Mouse (Mus musculus) heart, adult 2 months (tissue): ENCODE results near the gene Bank1. TPM values are rescaled to one million over a fixed set of nuclear protein-coding genes. Genes with fewer than 3 reads are reported as not detected.

Experiments
- DNase-seq, 2 experiments: peaks; one replicate each; pipeline ENCODE4 v3.0.0; 2021
- H3K27ac ChIP-seq: fragments of 200-600 bp; 2 replicates; pipeline ENCODE4 v1.8.1; 2022
- H3K27me3 ChIP-seq: fragments of 200-500 bp; 2 replicates; pipeline ENCODE4 v1.6.1; 2012; ENCODE audit warnings: mild to moderate bottlenecking, low read length, inconsistent platforms, mixed read lengths; ENCODE audit not compliant: control insufficient read depth, insufficient read depth
- H3K36me3 ChIP-seq: fragments of 200-500 bp; 2 replicates; pipeline ENCODE4 v1.6.1; 2012; ENCODE audit warnings: low read length, inconsistent platforms; ENCODE audit not compliant: control insufficient read depth, insufficient read depth
- H3K4me1 ChIP-seq: fragments of 200-500 bp; 2 replicates; pipeline ENCODE4 v1.6.1; 2011; ENCODE audit warnings: low read length; ENCODE audit not compliant: control insufficient read depth, insufficient read depth
- H3K4me3 ChIP-seq: fragments of 200-600 bp; 2 replicates; pipeline ENCODE4 v1.8.1; 2022
- H3K79me2 ChIP-seq: fragments of 200-500 bp; replicated peaks from 2 replicates; pipeline ENCODE4 v1.6.1; 2012; ENCODE audit warnings: mild to moderate bottlenecking, inconsistent platforms, low read length, moderate library complexity, mixed read lengths; ENCODE audit not compliant: control insufficient read depth, insufficient read depth
- H3K9ac ChIP-seq: fragments of 200-500 bp; 2 replicates; pipeline ENCODE4 v1.6.1; 2012; ENCODE audit warnings: low read depth, mild to moderate bottlenecking, control low read depth, inconsistent platforms, low read length, mixed read lengths
- CTCF ChIP-seq: fragments of 200-600 bp; IDR thresholded peaks from 2 replicates; pipeline ENCODE4 v1.8.1; 2022; ENCODE audit warnings: antibody characterized with exemption, mild to moderate bottlenecking, moderate library complexity
- EP300 ChIP-seq: fragments of 200-500 bp; IDR thresholded peaks from 2 replicates; pipeline ENCODE4 v1.6.1; 2011; ENCODE audit warnings: low read depth, low read length, control low read depth; ENCODE audit not compliant: insufficient read depth
- POLR2A ChIP-seq: fragments of 200-500 bp; IDR thresholded peaks from 2 replicates; pipeline ENCODE4 v1.6.1; 2011; ENCODE audit warnings: mild to moderate bottlenecking, low read depth, low read length, control low read depth; ENCODE audit not compliant: insufficient read depth
- WGBS: fragments of 180-500 bp; shearing (Covaris S2); methylation state at CpG from one replicate; pipeline ENCODE4 v1.1.7; 2018; 5-methylcytosine and 5-hydroxymethylcytosine counted together
- intact Hi-C: fragments of 180-260 bp; cut with DNase I; formaldehyde crosslinking; loops from one replicate; pipeline ENCODE4 v1.15.1; 2025
- polyA plus RNA-seq: library from polyadenylated mRNA; depleted of rRNA; stranded (reverse); fragments of >200 nt; gene quantifications from 2 replicates; pipeline ENCODE4 v1.2.3, GENCODE M21; 2012
- total RNA-seq, 2 experiments: library from RNA; stranded (reverse); gene quantifications; 2 replicates each; pipeline ENCODE4 v1.2.3; 2021

Gene Bank1
- total and polyA plus RNA-seq, 3 experiments = 0.81 to 1.9 (median 0.86) TPM

DNA sequence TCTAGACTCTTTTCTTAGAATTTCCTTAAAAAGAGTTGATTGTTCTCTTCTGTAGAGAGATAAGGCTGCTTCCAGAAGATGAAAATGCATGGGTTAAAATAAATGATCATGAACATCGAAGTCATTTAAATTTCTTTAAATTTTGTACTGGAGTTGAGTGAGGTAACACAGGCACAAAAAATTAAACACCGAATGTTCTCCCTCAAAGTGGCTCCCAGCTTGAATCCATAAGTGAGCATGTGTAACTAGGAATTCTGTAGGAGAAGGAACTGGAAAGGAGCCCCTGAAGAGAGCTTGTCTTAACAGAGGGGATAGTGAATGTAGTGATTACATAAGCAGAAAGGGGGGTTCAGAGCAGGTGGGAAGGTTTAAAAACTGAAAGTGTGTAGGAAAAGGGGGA, 285.8 kb downstream of the Bank1 start:
- H3K4me1 ChIP-seq = no peaks in the 10 kb centered on the region
- no peaks in the 10 kb centered on the region for H3K79me2 ChIP-seq
- intact Hi-C loops = no loop called here
- no peaks in the 10 kb centered on the region for H3K27me3 ChIP-seq
- TF ChIP-seq EP300 (no peak), CTCF (no peak), POLR2A (no peak)
- 92% methylated on average over 2 of the region's 2 CpGs for WGBS
- no peak overlapping the region for H3K4me3 ChIP-seq
- no peak overlapping the region for H3K9ac ChIP-seq
- H3K36me3 ChIP-seq = no peaks in the 10 kb centered on the region
- H3K27ac ChIP-seq = no peak overlapping the region
- no peak for DNase-seq

DNA sequence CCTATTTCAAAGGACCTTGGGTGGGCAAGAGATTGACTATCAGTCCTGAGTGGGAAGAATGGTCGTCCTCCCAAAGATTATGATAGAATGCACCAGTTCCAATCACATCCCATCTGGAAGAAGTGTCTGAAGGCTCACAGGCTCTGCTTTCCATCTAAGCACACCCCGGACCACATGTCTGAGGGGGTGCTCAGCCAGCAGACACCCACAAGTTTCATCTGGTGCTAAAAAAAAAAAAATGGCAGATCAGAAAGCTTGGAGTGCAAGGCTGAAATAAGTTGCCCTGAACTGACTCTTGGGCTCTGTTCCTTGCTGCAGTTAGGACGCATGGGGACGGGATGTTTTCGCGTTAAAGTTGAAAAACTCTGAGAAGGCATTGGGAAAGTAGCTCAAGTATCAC, 286.4 kb downstream of the Bank1 start:
- no peak for TF ChIP-seq CTCF
- no peak for TF ChIP-seq POLR2A
- no peak for TF ChIP-seq EP300
- no peaks in the 10 kb centered on the region for H3K4me1 ChIP-seq
- H3K36me3 ChIP-seq = no peaks in the 10 kb centered on the region
- no peaks in the 10 kb centered on the region for H3K27me3 ChIP-seq
- H3K4me3 ChIP-seq = no peak overlapping the region
- intact Hi-C loops = no loop called here
- H3K27ac ChIP-seq = no peak overlapping the region
- no peaks in the 10 kb centered on the region for H3K79me2 ChIP-seq
- no peak overlapping the region for H3K9ac ChIP-seq
- WGBS = 79% methylated on average over 6 of the region's 6 CpGs
- DNase-seq = no peak

DNA sequence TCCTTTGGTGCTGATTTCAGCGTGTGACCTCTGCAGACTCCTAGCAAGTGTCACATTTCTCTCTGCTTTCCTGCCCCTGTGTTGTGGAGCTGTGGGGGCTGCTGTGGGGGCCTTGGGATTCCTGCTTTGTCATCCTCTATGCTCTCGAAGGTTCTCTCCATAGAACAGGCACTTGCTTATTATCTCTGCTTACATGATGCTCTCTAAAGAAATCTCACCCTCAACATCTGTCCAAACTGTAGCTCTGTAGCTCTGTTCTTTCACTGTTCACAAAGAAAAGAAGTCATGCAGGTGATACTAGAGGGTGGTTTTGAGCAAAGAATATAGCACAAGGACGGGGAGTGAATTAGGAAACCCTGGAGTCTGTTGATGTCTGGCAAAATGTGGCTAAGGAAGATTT, 288.6 kb downstream of the Bank1 start:
- H3K27me3 ChIP-seq = no peaks in the 10 kb centered on the region
- 37% methylated on average over 3 of the region's 3 CpGs for WGBS
- no peaks in the 10 kb centered on the region for H3K4me1 ChIP-seq
- TF ChIP-seq EP300 (no peak), CTCF (no peak), POLR2A (no peak)
- H3K4me3 ChIP-seq = no peak overlapping the region
- H3K27ac ChIP-seq = no peak overlapping the region
- H3K36me3 ChIP-seq = no peaks in the 10 kb centered on the region
- intact Hi-C loops = no loop called here
- no peak overlapping the region for H3K9ac ChIP-seq
- no peak for DNase-seq
- H3K79me2 ChIP-seq = no peaks in the 10 kb centered on the region

DNA sequence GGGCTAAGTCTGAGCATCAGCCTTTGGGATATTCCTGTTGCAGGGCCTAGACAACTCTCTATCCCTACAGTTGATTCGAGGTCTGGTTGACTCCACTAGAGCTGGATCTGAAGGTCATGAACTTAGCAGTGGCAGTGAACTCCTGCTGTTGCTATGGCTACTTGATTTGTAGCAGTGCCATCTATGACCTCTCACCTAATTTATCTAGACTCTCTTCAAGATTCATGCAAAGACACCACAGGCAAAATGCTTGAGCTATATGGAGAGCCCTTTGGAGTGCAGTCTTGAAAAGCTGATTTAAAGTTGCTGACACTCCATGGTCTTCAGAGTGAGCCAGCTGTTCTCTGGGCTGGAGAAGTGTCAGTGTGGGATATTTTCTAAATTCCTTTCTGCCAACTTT, 290.1 kb downstream of the Bank1 start:
- no peaks in the 10 kb centered on the region for H3K4me1 ChIP-seq
- no peaks in the 10 kb centered on the region for H3K27me3 ChIP-seq
- no peak overlapping the region for H3K4me3 ChIP-seq
- 42% methylated on average over 1 of the region's 1 CpGs for WGBS
- H3K9ac ChIP-seq = no peak overlapping the region
- no peak for DNase-seq
- TF ChIP-seq CTCF = no peak
- TF ChIP-seq EP300 = no peak
- no peak for TF ChIP-seq POLR2A
- intact Hi-C loops = no loop called here
- no peaks in the 10 kb centered on the region for H3K79me2 ChIP-seq
- no peaks in the 10 kb centered on the region for H3K36me3 ChIP-seq
- H3K27ac ChIP-seq = no peak overlapping the region

DNA sequence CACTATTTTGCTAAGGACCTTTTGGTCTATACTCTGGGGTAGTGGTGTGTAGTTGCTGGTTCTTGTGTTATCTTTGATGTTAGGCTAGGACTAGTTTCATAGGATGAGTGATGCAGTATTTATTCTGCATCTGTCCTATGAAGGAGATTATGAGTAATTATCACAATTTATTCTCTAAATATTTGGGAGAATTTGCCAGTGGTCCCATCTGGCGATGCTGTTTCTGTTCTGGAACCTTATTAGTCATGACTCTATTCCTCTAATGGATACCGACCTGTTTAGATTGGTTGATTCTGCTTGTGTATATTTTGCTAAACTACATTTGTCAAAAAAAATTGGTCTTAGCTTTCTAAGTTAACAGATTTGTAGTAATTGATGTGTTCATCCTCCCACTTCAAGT, 301.0 kb downstream of the Bank1 start:
- Histone ChIP-seq H3K9ac (no peak overlapping the region), H3K4me1 (no peaks in the 10 kb centered on the region), H3K4me3 (no peak overlapping the region), H3K27me3 (no peaks in the 10 kb centered on the region), H3K36me3 (no peaks in the 10 kb centered on the region), H3K27ac (no peak overlapping the region), H3K79me2 (no peaks in the 10 kb centered on the region)
- DNase-seq = no peak
- intact Hi-C loops = no loop called here
- WGBS = 87% methylated on average over 2 of the region's 2 CpGs
- TF ChIP-seq POLR2A (no peak), EP300 (no peak), CTCF (no peak)

DNA sequence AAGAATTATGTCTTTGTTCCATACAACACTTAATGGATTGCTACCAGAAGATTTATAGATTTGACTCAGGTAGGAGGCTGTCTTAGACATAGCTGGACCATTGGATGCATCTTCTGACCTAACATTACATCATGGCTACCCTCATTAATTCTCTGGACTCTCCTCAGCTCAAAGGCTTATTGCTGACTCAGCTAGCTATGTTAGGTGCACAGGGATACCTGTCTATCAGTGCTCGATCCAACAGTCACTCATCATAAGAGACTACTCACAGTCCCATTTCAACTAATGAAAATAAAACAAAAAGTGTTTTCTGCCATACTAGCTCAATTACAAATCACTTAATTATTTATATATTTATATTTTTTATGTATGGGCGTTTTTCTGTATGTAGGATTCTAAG, 308.3 kb downstream of the Bank1 start:
- TF ChIP-seq EP300 = no peak
- TF ChIP-seq POLR2A = no peak
- TF ChIP-seq CTCF = no peak
- 83% methylated on average over 2 of the region's 2 CpGs for WGBS
- intact Hi-C loops = no loop called here

More for the DNA sequence above, 308.3 kb downstream of the Bank1 start:
- Histone ChIP-seq H3K79me2 (no peaks in the 10 kb centered on the region), H3K36me3 (no peaks in the 10 kb centered on the region), H3K4me3 (no peak overlapping the region), H3K4me1 (no peaks in the 10 kb centered on the region), H3K27me3 (no peaks in the 10 kb centered on the region), H3K27ac (no peak overlapping the region), H3K9ac (no peak overlapping the region)
- DNase-seq = no peak
